Mouse (Mus musculus): ENCODE data around the gene Tmem200b. TPM values are rescaled to one million over a fixed set of nuclear protein-coding genes. Genes with fewer than 3 reads are reported as not detected.

The Tmem200b gene
- polyA plus RNA-seq, 1 experiment from 2014 or later: not detected

- no peak overlapping the region for H3K4me3 ChIP-seq (ENCODE audit: low read depth, low read length)
- H3K9ac ChIP-seq (replicated peaks; ENCODE audit: low read depth, low read length): no peak overlapping the region
- 13% methylated on average over 13 of the region's 13 CpGs for WGBS
These were observed 5.7 kb upstream of the Tmem200b start for GRCm38 (mm10) chr4:131915821-131916328.

GRCm38 (mm10) chr4:131916425-131916824, 5.1 kb upstream of the Tmem200b start:
- ATAC-seq (ENCODE audit: low read depth): no peak; the same call in 1 of the 2 replicates
- Histone ChIP-seq H3K4me1 (ENCODE audit: control insufficient read depth, insufficient read depth, low read length) (peaks cover 27% of the 10 kb centered on the region), H3K27ac (ENCODE audit: low read depth, low read length) (no peak overlapping the region), H3K27me3 (ENCODE audit: control insufficient read depth, insufficient read depth, low read length) (peaks cover 49% of the 10 kb centered on the region), H3K4me3 (ENCODE audit: low read depth, low read length) (no peak overlapping the region), H3K4me2 (ENCODE audit: low read depth, low read length) (no peak overlapping the region), H3K9ac (replicated peaks; ENCODE audit: low read depth, low read length) (no peak overlapping the region), H3K9me3 (ENCODE audit: control insufficient read depth, low read length) (no peaks in the 10 kb centered on the region), H3K36me3 (ENCODE audit: control insufficient read depth, insufficient read depth, low read length) (no peaks in the 10 kb centered on the region)
- 8% methylated on average over 15 of the region's 15 CpGs for WGBS

More at GRCm38 (mm10) chr4:131915821-131916328, 5.7 kb upstream of the Tmem200b start:
- ATAC-seq (ENCODE audit: low read depth): no peak
- no peaks in the 10 kb centered on the region for H3K36me3 ChIP-seq (ENCODE audit: control insufficient read depth, insufficient read depth, low read length)
- peaks cover 22% of the 10 kb centered on the region for H3K4me1 ChIP-seq (ENCODE audit: control insufficient read depth, insufficient read depth, low read length)
- no peaks in the 10 kb centered on the region for H3K9me3 ChIP-seq (ENCODE audit: control insufficient read depth, low read length)
- H3K27me3 ChIP-seq (ENCODE audit: control insufficient read depth, insufficient read depth, low read length): peaks cover 43% of the 10 kb centered on the region
- H3K27ac ChIP-seq (ENCODE audit: low read depth, low read length): no peak overlapping the region
- H3K4me2 ChIP-seq (ENCODE audit: low read depth, low read length): peak overlapping the region; percentile 33; the same call in 1 of the 2 replicates

GRCm38 (mm10) chr4:131917010-131917555, 4.5 kb upstream of the Tmem200b start:
- no peak overlapping the region for H3K9ac ChIP-seq (replicated peaks; ENCODE audit: low read depth, low read length)
- H3K27ac ChIP-seq (ENCODE audit: low read depth, low read length): no peak overlapping the region
- peaks cover 33% of the 10 kb centered on the region for H3K4me1 ChIP-seq (ENCODE audit: control insufficient read depth, insufficient read depth, low read length)
- H3K36me3 ChIP-seq (ENCODE audit: control insufficient read depth, insufficient read depth, low read length): no peaks in the 10 kb centered on the region
- peaks cover 51% of the 10 kb centered on the region for H3K27me3 ChIP-seq (ENCODE audit: control insufficient read depth, insufficient read depth, low read length)
- no peak overlapping the region for H3K4me2 ChIP-seq (ENCODE audit: low read depth, low read length)
- no peak overlapping the region for H3K4me3 ChIP-seq (ENCODE audit: low read depth, low read length)
- ATAC-seq (ENCODE audit: low read depth): no peak
- 85% methylated on average over 10 of the region's 10 CpGs for WGBS
- no peaks in the 10 kb centered on the region for H3K9me3 ChIP-seq (ENCODE audit: control insufficient read depth, low read length)

- Histone ChIP-seq H3K4me1 (ENCODE audit: control insufficient read depth, insufficient read depth, low read length) (peaks cover 33% of the 10 kb centered on the region), H3K36me3 (ENCODE audit: control insufficient read depth, insufficient read depth, low read length) (no peaks in the 10 kb centered on the region), H3K27me3 (ENCODE audit: control insufficient read depth, insufficient read depth, low read length) (peaks cover 54% of the 10 kb centered on the region), H3K27ac (ENCODE audit: low read depth, low read length) (no peak overlapping the region), H3K4me3 (ENCODE audit: low read depth, low read length) (no peak overlapping the region), H3K9me3 (ENCODE audit: control insufficient read depth, low read length) (no peaks in the 10 kb centered on the region), H3K9ac (replicated peaks; ENCODE audit: low read depth, low read length) (no peak overlapping the region), H3K4me2 (ENCODE audit: low read depth, low read length) (no peak overlapping the region)
- no peak for ATAC-seq (ENCODE audit: low read depth)
- 57% methylated on average over 7 of the region's 7 CpGs for WGBS
These were observed 3.5 kb upstream of the Tmem200b start for GRCm38 (mm10) chr4:131918026-131918533.

GRCm38 (mm10) chr4:131918711-131919500, 2.7 kb upstream of the Tmem200b start:
- no peak overlapping the region for H3K9ac ChIP-seq (replicated peaks; ENCODE audit: low read depth, low read length)
- H3K36me3 ChIP-seq (ENCODE audit: control insufficient read depth, insufficient read depth, low read length): no peaks in the 10 kb centered on the region
- peaks cover 53% of the 10 kb centered on the region for H3K27me3 ChIP-seq (ENCODE audit: control insufficient read depth, insufficient read depth, low read length)
- peaks cover 33% of the 10 kb centered on the region for H3K4me1 ChIP-seq (ENCODE audit: control insufficient read depth, insufficient read depth, low read length)
- no peak overlapping the region for H3K4me3 ChIP-seq (ENCODE audit: low read depth, low read length)
- no peak overlapping the region for H3K4me2 ChIP-seq (ENCODE audit: low read depth, low read length)
- 14% methylated on average over 15 of the region's 15 CpGs for WGBS
- no peak overlapping the region for H3K27ac ChIP-seq (ENCODE audit: low read depth, low read length)
- no peaks in the 10 kb centered on the region for H3K9me3 ChIP-seq (ENCODE audit: control insufficient read depth, low read length)
- ATAC-seq (ENCODE audit: low read depth): no peak

GRCm38 (mm10) chr4:131919506-131920140, 1.9 kb upstream of the Tmem200b start:
- WGBS: 17% methylated on average over 15 of the region's 15 CpGs
- Histone ChIP-seq H3K4me3 (ENCODE audit: low read depth, low read length) (no peak overlapping the region), H3K27me3 (ENCODE audit: control insufficient read depth, insufficient read depth, low read length) (peaks cover 55% of the 10 kb centered on the region), H3K9ac (replicated peaks; ENCODE audit: low read depth, low read length) (no peak overlapping the region), H3K4me1 (ENCODE audit: control insufficient read depth, insufficient read depth, low read length) (peaks cover 30% of the 10 kb centered on the region), H3K4me2 (ENCODE audit: low read depth, low read length) (no peak overlapping the region), H3K9me3 (ENCODE audit: control insufficient read depth, low read length) (no peaks in the 10 kb centered on the region), H3K27ac (ENCODE audit: low read depth, low read length) (no peak overlapping the region), H3K36me3 (ENCODE audit: control insufficient read depth, insufficient read depth, low read length) (no peaks in the 10 kb centered on the region; the same call in 1 of the 2 replicates)
- no peak for ATAC-seq (ENCODE audit: low read depth)

GRCm38 (mm10) chr4:131920141-131920594, 1.4 kb upstream of the Tmem200b start:
- Histone ChIP-seq H3K4me1 (ENCODE audit: control insufficient read depth, insufficient read depth, low read length) (peaks cover 25% of the 10 kb centered on the region), H3K27me3 (ENCODE audit: control insufficient read depth, insufficient read depth, low read length) (peaks cover 55% of the 10 kb centered on the region), H3K9me3 (ENCODE audit: control insufficient read depth, low read length) (no peaks in the 10 kb centered on the region), H3K27ac (ENCODE audit: low read depth, low read length) (no peak overlapping the region), H3K4me3 (ENCODE audit: low read depth, low read length) (peak overlapping the region; percentile 41; the same call in 1 of the 2 replicates), H3K4me2 (ENCODE audit: low read depth, low read length) (peak overlapping the region; percentile 78), H3K36me3 (ENCODE audit: control insufficient read depth, insufficient read depth, low read length) (peaks cover 5% of the 10 kb centered on the region), H3K9ac (replicated peaks; ENCODE audit: low read depth, low read length) (no peak overlapping the region; the same call in 1 of the 2 replicates)
- 3% methylated on average over 28 of the region's 51 CpGs for WGBS
- ATAC-seq (ENCODE audit: low read depth): no peak

- Histone ChIP-seq H3K4me3 (ENCODE audit: low read depth, low read length) (peak overlapping the region; percentile 41), H3K36me3 (ENCODE audit: control insufficient read depth, insufficient read depth, low read length) (peaks cover 11% of the 10 kb centered on the region), H3K9me3 (ENCODE audit: control insufficient read depth, low read length) (no peaks in the 10 kb centered on the region), H3K27ac (ENCODE audit: low read depth, low read length) (no peak overlapping the region), H3K4me1 (ENCODE audit: control insufficient read depth, insufficient read depth, low read length) (peaks cover 19% of the 10 kb centered on the region), H3K4me2 (ENCODE audit: low read depth, low read length) (peak overlapping the region; percentile 78), H3K9ac (replicated peaks; ENCODE audit: low read depth, low read length) (peak overlapping the region; percentile 51), H3K27me3 (ENCODE audit: control insufficient read depth, insufficient read depth, low read length) (peaks cover 55% of the 10 kb centered on the region)
- under 1% methylated on average over 70 of the region's 76 CpGs for WGBS
- 0 out of 2 replicates have a peak, but pooled peaks have one; percentile 13 for ATAC-seq (ENCODE audit: low read depth)
These were observed 798 bp upstream of the Tmem200b start for GRCm38 (mm10) chr4:131920595-131921351.

Data from neural tube, embryonic 14.5 days (tissue).